Mouse (Mus musculus) CH12.LX (cell line): ENCODE results near the gene Pusl1.

Experiments used
- CTCF ChIP-seq, 2 experiments: IDR thresholded peaks in 1 of 2; conservative IDR thresholded peaks in 1 of 2; 2 replicates each; pipeline ENCODE4 v1.5.1; 2011 to 2012; ENCODE audit warnings: low read depth in 2 of 2, low read length in 2 of 2, improper control_type of control experiment in 1 of 2, inconsistent platforms in 1 of 2, mild to moderate bottlenecking in 1 of 2, moderate library complexity in 1 of 2
- EP300 ChIP-seq: IDR thresholded peaks from 2 replicates; pipeline ENCODE4 v1.6.1; 2011; ENCODE audit warnings: low read length, improper control_type of control experiment
- ETS1 ChIP-seq: conservative IDR thresholded peaks from 2 replicates; pipeline ENCODE4 v1.6.1; 2012; ENCODE audit warnings: low read depth, mild to moderate bottlenecking, inconsistent platforms, low read length, improper control_type of control experiment, moderate library complexity
- MAFK ChIP-seq: IDR thresholded peaks from 2 replicates; pipeline ENCODE4 v1.6.1; 2011; ENCODE audit warnings: low read length, improper control_type of control experiment; ENCODE audit not compliant: insufficient replicate concordance
- POLR2A ChIP-seq: IDR thresholded peaks from 2 replicates; pipeline ENCODE4 v1.6.1; 2011; ENCODE audit warnings: low read depth, mild to moderate bottlenecking, improper control_type of control experiment, low read length
- USF2 ChIP-seq: conservative IDR thresholded peaks from 2 replicates; pipeline ENCODE4 v1.6.1; 2011; ENCODE audit warnings: low read depth, low read length, improper control_type of control experiment
- ZC3H11A ChIP-seq: IDR thresholded peaks from 2 replicates; pipeline ENCODE4 v1.6.1; 2012; ENCODE audit warnings: low read depth, mild to moderate bottlenecking, inconsistent platforms, low read length, improper control_type of control experiment
- ZMIZ1 ChIP-seq: IDR thresholded peaks from 2 replicates; pipeline ENCODE4 v1.6.1; 2012; ENCODE audit warnings: low read depth, mild to moderate bottlenecking, inconsistent platforms, low read length, improper control_type of control experiment

DNA sequence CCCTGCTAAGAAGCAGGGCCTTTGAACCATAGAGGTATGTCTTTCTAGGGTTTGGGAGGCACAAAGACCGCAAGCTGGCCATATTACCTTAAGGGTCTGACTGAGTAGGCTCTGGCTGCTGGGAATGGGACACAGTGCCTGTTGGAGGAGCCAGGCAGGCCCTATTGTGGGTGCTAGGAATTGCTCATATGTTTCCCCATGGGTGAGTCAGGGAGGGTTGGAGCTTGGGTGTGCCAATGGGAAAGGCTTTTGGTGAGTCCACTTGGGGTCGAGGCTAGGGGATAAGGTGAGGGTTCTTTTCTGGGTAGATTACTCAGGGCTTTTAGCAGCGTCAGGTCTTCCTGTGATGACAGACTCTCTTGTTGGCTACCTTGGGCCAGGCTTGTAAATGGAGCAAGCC, 40.2 kb downstream of the Pusl1 start:
- TF ChIP-seq ZMIZ1 (no peak), CTCF (conservative IDR thresholded peaks at IDR 0.05 in 1 of 2, IDR thresholded peaks at IDR 0.05 in 1 of 2; ENCODE audit: low read depth in 2 of 2, low read length in 2 of 2) (no peak), USF2 (no peak), ZC3H11A (no peak), MAFK (no peak), ETS1 (no peak), POLR2A (no peak), EP300 (no peak)
